Mouse (Mus musculus) retina, adult 2 months (tissue): ENCODE results near the gene Ccl21a.
"Not testable (repeated sequence)": the region's sequence is repeated elsewhere in the genome, so short reads cannot be mapped to it uniquely, and the experiment has no call there.

ENCODE experiments used
- DNase-seq: peaks from one replicate; pipeline ENCODE4 v3.0.0-alpha.2; 2012; ENCODE audit warnings: low read depth, low spot score

Gene Ccl21a

GRCm38 (mm10) chr4:42773893-42774292 lies at the start of gene Ccl21a:
Gene Ccl21a, minus strand, starts transcription at chr4:42773993.
- not testable (repeated sequence) for DNase-seq

- not testable (repeated sequence) for DNase-seq
Observed at GRCm38 (mm10) chr4:42756477-42756876, 17.3 kb downstream of the Ccl21a start, which contains the start of gene Ccl19. Gene Ccl19, minus strand, starts transcription at chr4:42756577.

GRCm38 (mm10) chr4:42735245-42735644 lies 38.5 kb downstream of the Ccl21a start, which contains the start of gene 4930578G10Rik:
Gene 4930578G10Rik, plus strand, starts transcription at chr4:42735545.
- DNase-seq, result not testable (repeated sequence)
